Mouse (Mus musculus) liver, postnatal 0 days (tissue): ENCODE measurements around the gene L1td1.

ENCODE experiments used
- CTCF ChIP-seq: sonication (generic); IDR thresholded peaks from 2 replicates; pipeline ENCODE4 v1.5.1; 2016; ENCODE audit warnings: antibody characterized with exemption, low read depth
- EP300 ChIP-seq: IDR thresholded peaks from 2 replicates; pipeline ENCODE4 v1.6.1; 2016; ENCODE audit warnings: antibody characterized with exemption, low read depth, mild to moderate bottlenecking

GRCm38 (mm10) chr4:98758012-98758821 lies 31.7 kb downstream of the L1td1 start:
- TF ChIP-seq CTCF (no peak), EP300 (no peak)
